Mouse (Mus musculus) heart, adult 2 months (tissue): ENCODE measurements around the gene Il13ra2.

Source experiments
- CTCF ChIP-seq: fragments of 200-600 bp; IDR thresholded peaks from 2 replicates; pipeline ENCODE4 v1.8.1; 2022; ENCODE audit warnings: antibody characterized with exemption, mild to moderate bottlenecking, moderate library complexity
- EP300 ChIP-seq: fragments of 200-500 bp; IDR thresholded peaks from 2 replicates; pipeline ENCODE4 v1.6.1; 2011; ENCODE audit warnings: low read depth, low read length, control low read depth; ENCODE audit not compliant: insufficient read depth
- POLR2A ChIP-seq: fragments of 200-500 bp; IDR thresholded peaks from 2 replicates; pipeline ENCODE4 v1.6.1; 2011; ENCODE audit warnings: mild to moderate bottlenecking, low read depth, low read length, control low read depth; ENCODE audit not compliant: insufficient read depth

GRCm38 (mm10) chrX:147429753-147430152 lies 761 bp upstream of the Il13ra2 start:
- no peak for TF ChIP-seq CTCF
- no peak for TF ChIP-seq POLR2A
- no peak for TF ChIP-seq EP300
